In genomic region chr3:92957090-92957489, GRCm38 (mm10) we compare ENCODE assay signal across 40 mouse cellular contexts. TPM values are rescaled to one million over a fixed set of nuclear protein-coding genes. Genes with fewer than 3 reads are reported as not detected.
"Had no signal": no experiment of that assay in that cellular context is flagged by ENCODE, and none has a peak within 500 bp of the region (broad histone marks: within the 10 kb centered on the region; RNA-seq: fewer than 3 reads in every experiment).

TSS of gene Lce3d (plus strand) at chr3:92957390.

- H3K4me1 ChIP-seq: embryonic facial prominence, embryonic 10.5 days; embryonic facial prominence, embryonic 12.5 days; embryonic facial prominence, embryonic 13.5 days; embryonic facial prominence, embryonic 15.5 days; forebrain, embryonic 10.5 days; forebrain, embryonic 12.5 days; forebrain, embryonic 13.5 days; forebrain, embryonic 15.5 days had no signal

- H3K9me3 ChIP-seq: embryonic facial prominence, embryonic 10.5 days; embryonic facial prominence, embryonic 12.5 days; embryonic facial prominence, embryonic 13.5 days; embryonic facial prominence, embryonic 15.5 days; forebrain, embryonic 10.5 days; forebrain, embryonic 12.5 days; forebrain, embryonic 13.5 days; forebrain, embryonic 15.5 days had no signal

- ATAC-seq: forebrain, embryonic 13.5 days; forebrain, embryonic 14.5 days; forebrain, embryonic 15.5 days; forebrain, embryonic 16.5 days; forebrain, postnatal 0 days had no signal

- H3K27me3 ChIP-seq: embryonic facial prominence, embryonic 12.5 days; embryonic facial prominence, embryonic 13.5 days; embryonic facial prominence, embryonic 15.5 days; forebrain, embryonic 12.5 days; forebrain, embryonic 13.5 days; forebrain, embryonic 15.5 days had no signal

- H3K36me3 ChIP-seq: embryonic facial prominence, embryonic 10.5 days; embryonic facial prominence, embryonic 12.5 days; embryonic facial prominence, embryonic 13.5 days; embryonic facial prominence, embryonic 15.5 days; forebrain, embryonic 10.5 days; forebrain, embryonic 12.5 days; forebrain, embryonic 15.5 days had no signal

- DNase-seq: cerebellum, adult 8-10 months; cerebellum, adult 9-10 months; cerebellum, adult 9-11 months; cerebellum, postnatal 10 days; cerebellum, postnatal 14 days; cerebellum, postnatal 25 days; cerebellum, postnatal 36 days; embryo, embryonic 11 days; forebrain, postnatal 0 days; gastrocnemius, adult 2 months; gastrocnemius, postnatal 10 days; gastrocnemius, postnatal 14 days; gastrocnemius, postnatal 25 days; gastrocnemius, postnatal 36 days; heart, adult 11 months; heart, adult 18-20 months; heart, adult 2 months had no signal

- H3K4me3 ChIP-seq: embryonic facial prominence, embryonic 10.5 days; embryonic facial prominence, embryonic 12.5 days; embryonic facial prominence, embryonic 13.5 days; embryonic facial prominence, embryonic 15.5 days; erythroblast, embryonic 14.5 days; forebrain, embryonic 10.5 days; forebrain, embryonic 12.5 days; forebrain, embryonic 13.5 days; forebrain, embryonic 15.5 days; gastrocnemius, adult 2 months; heart, adult 2 months had no signal

- H3K9ac ChIP-seq: embryonic facial prominence, embryonic 12.5 days; embryonic facial prominence, embryonic 13.5 days; embryonic facial prominence, embryonic 15.5 days; forebrain, embryonic 12.5 days; forebrain, embryonic 13.5 days; forebrain, embryonic 15.5 days; forebrain, postnatal 0 days had no signal

- H3K4me2 ChIP-seq: embryonic facial prominence, embryonic 12.5 days; embryonic facial prominence, embryonic 13.5 days; embryonic facial prominence, embryonic 15.5 days; forebrain, embryonic 12.5 days; forebrain, embryonic 13.5 days; forebrain, embryonic 15.5 days had no signal

- H3K27ac ChIP-seq: embryonic facial prominence, embryonic 10.5 days; embryonic facial prominence, embryonic 12.5 days; embryonic facial prominence, embryonic 13.5 days; embryonic facial prominence, embryonic 15.5 days; forebrain, embryonic 10.5 days; forebrain, embryonic 12.5 days; forebrain, embryonic 13.5 days; forebrain, embryonic 15.5 days; gastrocnemius, adult 2 months; heart, adult 2 months had no signal

RNA-seq across cellular contexts. Expression of gene Lce3d, which starts in this region (rescaled TPM):
- total RNA-seq: common myeloid progenitor, adult 5-6 weeks; forebrain, postnatal 0 days; gastrocnemius, adult 18-20 months; gastrocnemius, adult 2 months; gastrocnemius, adult 8-10 months; gastrocnemius, postnatal 10 days; gastrocnemius, postnatal 14 days; gastrocnemius, postnatal 25 days; gastrocnemius, postnatal 36 days; gastrocnemius, postnatal 4 days; granulocyte monocyte progenitor cell, adult 5-6 weeks; heart, adult 18-20 months; heart, adult 2 months; heart, adult 8-10 months had no signal
- polyA plus RNA-seq: cortical plate, adult 2 months; embryonic facial prominence, embryonic 10.5 days; embryonic facial prominence, embryonic 11.5 days; embryonic facial prominence, embryonic 12.5 days; embryonic facial prominence, embryonic 13.5 days; embryonic facial prominence, embryonic 14.5 days; erythroblast, embryonic 14.5 days; forebrain, embryonic 10.5 days; forebrain, embryonic 11.5 days; forebrain, embryonic 12.5 days; forebrain, embryonic 13.5 days; forebrain, embryonic 14.5 days; forebrain, embryonic 15.5 days; forebrain, embryonic 16.5 days; forebrain, postnatal 0 days; frontal cortex, adult 2 months; gonadal fat pad, adult 2 months; heart, adult 2 months had no signal
